Mouse (Mus musculus): Measurements from ENCODE around the gene Mphosph6. TPM values are rescaled to one million over a fixed set of nuclear protein-coding genes. Genes with fewer than 3 reads are reported as not detected.

Gene Mphosph6
- polyA plus RNA-seq, 1 experiment from 2014 or later, result 63.1 TPM

- 95% methylated on average over 7 of the region's 7 CpGs for WGBS
- DNase-seq (ENCODE audit: low spot score), result no peak
- H3K9me3 ChIP-seq, result peaks cover 6% of the 10 kb centered on the region
- H3K36me3 ChIP-seq (replicated peaks), result peaks cover 14% of the 10 kb centered on the region
- no peak overlapping the region for H3K4me3 ChIP-seq
- H3K27me3 ChIP-seq (replicated peaks; ENCODE audit: low read depth, poor library complexity, severe bottlenecking), result no peaks in the 10 kb centered on the region
- H3K4me1 ChIP-seq, result 0 out of 2 replicates have a peak, but pooled peaks cover 2% of the 10 kb centered on the region
- no peak overlapping the region for H3K27ac ChIP-seq (replicated peaks)
Observed at GRCm38 (mm10) chr8:117783021-117783420, 18.7 kb downstream of the Mphosph6 start.

GRCm38 (mm10) chr8:117781375-117782129 lies 20.2 kb downstream of the Mphosph6 start:
- Histone ChIP-seq H3K36me3 (replicated peaks) (no peaks in the 10 kb centered on the region), H3K4me3 (no peak overlapping the region), H3K27me3 (replicated peaks; ENCODE audit: low read depth, poor library complexity, severe bottlenecking) (no peaks in the 10 kb centered on the region), H3K9me3 (no peaks in the 10 kb centered on the region), H3K4me1 (0 out of 2 replicates have a peak, but pooled peaks cover 2% of the 10 kb centered on the region), H3K27ac (replicated peaks) (no peak overlapping the region)
- WGBS, result 70% methylated on average over 6 of the region's 6 CpGs
- DNase-seq (ENCODE audit: low spot score), result no peak

GRCm38 (mm10) chr8:117779344-117779743 lies 22.4 kb downstream of the Mphosph6 start:
- no peaks in the 10 kb centered on the region for H3K36me3 ChIP-seq (replicated peaks)
- no peaks in the 10 kb centered on the region for H3K27me3 ChIP-seq (replicated peaks; ENCODE audit: low read depth, poor library complexity, severe bottlenecking)
- H3K9me3 ChIP-seq, result no peaks in the 10 kb centered on the region
- H3K4me1 ChIP-seq, result 0 out of 2 replicates have a peak, but pooled peaks cover 8% of the 10 kb centered on the region
- no peak overlapping the region for H3K27ac ChIP-seq (replicated peaks)
- DNase-seq (ENCODE audit: low spot score), result no peak
- no peak overlapping the region for H3K4me3 ChIP-seq
- WGBS, result 88% methylated on average over 6 of the region's 6 CpGs

- no peaks in the 10 kb centered on the region for H3K27me3 ChIP-seq (replicated peaks; ENCODE audit: low read depth, poor library complexity, severe bottlenecking)
- no peak overlapping the region for H3K27ac ChIP-seq (replicated peaks)
- no peak for DNase-seq (ENCODE audit: low spot score)
- H3K4me1 ChIP-seq, result 0 out of 2 replicates have a peak, but pooled peaks cover 8% of the 10 kb centered on the region
- WGBS, result 78% methylated on average over 11 of the region's 11 CpGs
- no peaks in the 10 kb centered on the region for H3K36me3 ChIP-seq (replicated peaks)
- no peaks in the 10 kb centered on the region for H3K9me3 ChIP-seq
- no peak overlapping the region for H3K4me3 ChIP-seq
Observed at GRCm38 (mm10) chr8:117778531-117779322, 23.0 kb downstream of the Mphosph6 start.

GRCm38 (mm10) chr8:117776075-117776474 lies 25.7 kb downstream of the Mphosph6 start:
- Histone ChIP-seq H3K4me1 (0 out of 2 replicates have a peak, but pooled peaks cover 8% of the 10 kb centered on the region), H3K9me3 (no peaks in the 10 kb centered on the region), H3K27ac (replicated peaks) (no peak overlapping the region), H3K4me3 (no peak overlapping the region), H3K36me3 (replicated peaks) (no peaks in the 10 kb centered on the region), H3K27me3 (replicated peaks; ENCODE audit: low read depth, poor library complexity, severe bottlenecking) (no peaks in the 10 kb centered on the region)
- WGBS, result 84% methylated on average over 10 of the region's 10 CpGs
- DNase-seq (ENCODE audit: low spot score), result no peak

- WGBS, result 38% methylated on average over 10 of the region's 10 CpGs
- no peak overlapping the region for H3K4me3 ChIP-seq
- H3K9me3 ChIP-seq, result no peaks in the 10 kb centered on the region
- no peak overlapping the region for H3K27ac ChIP-seq (replicated peaks)
- H3K27me3 ChIP-seq (replicated peaks; ENCODE audit: low read depth, poor library complexity, severe bottlenecking), result no peaks in the 10 kb centered on the region
- no peak for DNase-seq (ENCODE audit: low spot score)
- no peaks in the 10 kb centered on the region for H3K36me3 ChIP-seq (replicated peaks)
- H3K4me1 ChIP-seq, result 0 out of 2 replicates have a peak, but pooled peaks cover 8% of the 10 kb centered on the region
Observed at GRCm38 (mm10) chr8:117775626-117776025, 26.1 kb downstream of the Mphosph6 start.

- Histone ChIP-seq H3K36me3 (replicated peaks) (no peaks in the 10 kb centered on the region), H3K4me3 (no peak overlapping the region), H3K4me1 (0 out of 2 replicates have a peak, but pooled peaks cover 5% of the 10 kb centered on the region), H3K27me3 (replicated peaks; ENCODE audit: low read depth, poor library complexity, severe bottlenecking) (no peaks in the 10 kb centered on the region), H3K27ac (replicated peaks) (no peak overlapping the region), H3K9me3 (no peaks in the 10 kb centered on the region)
- WGBS, result 59% methylated on average over 2 of the region's 2 CpGs
- no peak for DNase-seq (ENCODE audit: low spot score)
Observed at GRCm38 (mm10) chr8:117772597-117772996, 29.1 kb downstream of the Mphosph6 start.

- Histone ChIP-seq H3K4me1 (0 out of 2 replicates have a peak, but pooled peaks cover 5% of the 10 kb centered on the region), H3K27ac (replicated peaks) (no peak overlapping the region), H3K9me3 (no peaks in the 10 kb centered on the region), H3K27me3 (replicated peaks; ENCODE audit: low read depth, poor library complexity, severe bottlenecking) (no peaks in the 10 kb centered on the region), H3K4me3 (no peak overlapping the region), H3K36me3 (replicated peaks) (no peaks in the 10 kb centered on the region)
- 66% methylated on average over 2 of the region's 2 CpGs for WGBS
- DNase-seq (ENCODE audit: low spot score), result peak; percentile 51
Observed at GRCm38 (mm10) chr8:117772126-117772525, 29.6 kb downstream of the Mphosph6 start.

- WGBS, result 81% methylated on average over 9 of the region's 9 CpGs
- H3K4me1 ChIP-seq, result 0 out of 2 replicates have a peak, but pooled peaks cover 5% of the 10 kb centered on the region
- H3K9me3 ChIP-seq, result no peaks in the 10 kb centered on the region
- DNase-seq (ENCODE audit: low spot score), result no peak
- H3K27me3 ChIP-seq (replicated peaks; ENCODE audit: low read depth, poor library complexity, severe bottlenecking), result no peaks in the 10 kb centered on the region
- no peaks in the 10 kb centered on the region for H3K36me3 ChIP-seq (replicated peaks)
- H3K4me3 ChIP-seq, result no peak overlapping the region
- no peak overlapping the region for H3K27ac ChIP-seq (replicated peaks)
Observed at GRCm38 (mm10) chr8:117771115-117771836, 30.5 kb downstream of the Mphosph6 start.

GRCm38 (mm10) chr8:117768971-117769370 lies 32.8 kb downstream of the Mphosph6 start:
- WGBS, result 63% methylated on average over 7 of the region's 7 CpGs
- no peak overlapping the region for H3K4me3 ChIP-seq
- H3K27ac ChIP-seq (replicated peaks), result no peak overlapping the region
- no peaks in the 10 kb centered on the region for H3K27me3 ChIP-seq (replicated peaks; ENCODE audit: low read depth, poor library complexity, severe bottlenecking)
- no peak for DNase-seq (ENCODE audit: low spot score)
- H3K9me3 ChIP-seq, result no peaks in the 10 kb centered on the region
- no peaks in the 10 kb centered on the region for H3K4me1 ChIP-seq
- no peaks in the 10 kb centered on the region for H3K36me3 ChIP-seq (replicated peaks)

- Histone ChIP-seq H3K4me3 (no peak overlapping the region), H3K27me3 (replicated peaks; ENCODE audit: low read depth, poor library complexity, severe bottlenecking) (no peaks in the 10 kb centered on the region), H3K9me3 (no peaks in the 10 kb centered on the region), H3K36me3 (replicated peaks) (no peaks in the 10 kb centered on the region), H3K4me1 (no peaks in the 10 kb centered on the region), H3K27ac (replicated peaks) (no peak overlapping the region)
- 84% methylated on average over 5 of the region's 5 CpGs for WGBS
- DNase-seq (ENCODE audit: low spot score), result no peak
Observed at GRCm38 (mm10) chr8:117765947-117766346, 35.8 kb downstream of the Mphosph6 start.

- no peaks in the 10 kb centered on the region for H3K9me3 ChIP-seq
- H3K36me3 ChIP-seq (replicated peaks), result no peaks in the 10 kb centered on the region
- H3K27me3 ChIP-seq (replicated peaks; ENCODE audit: low read depth, poor library complexity, severe bottlenecking), result no peaks in the 10 kb centered on the region
- WGBS, result 78% methylated on average over 4 of the region's 4 CpGs
- H3K4me3 ChIP-seq, result no peak overlapping the region
- no peaks in the 10 kb centered on the region for H3K4me1 ChIP-seq
- DNase-seq (ENCODE audit: low spot score), result no peak
- H3K27ac ChIP-seq (replicated peaks), result no peak overlapping the region
Observed at GRCm38 (mm10) chr8:117764625-117765024, 37.1 kb downstream of the Mphosph6 start.

Measured in embryonic facial prominence, embryonic 10.5 days (tissue).